Mouse (Mus musculus) testis, postnatal 10 days (tissue): Measurements from ENCODE around the gene Gm20388.

Experiments
- DNase-seq: peaks from one replicate; pipeline ENCODE4 v3.0.0; 2021; ENCODE audit warnings: low spot score

Gene Gm20388

GRCm38 (mm10) chr8:123729786-123730411 is 3819.3 kb downstream of the Gm20388 start:
- no peak for DNase-seq

- no peak for DNase-seq
Measured at GRCm38 (mm10) chr8:123732332-123732731, 3821.7 kb downstream of the Gm20388 start.

GRCm38 (mm10) chr8:123734486-123734885 is 3823.8 kb downstream of the Gm20388 start:
- DNase-seq = peak; percentile 70

GRCm38 (mm10) chr8:123736974-123737373 is 3826.3 kb downstream of the Gm20388 start:
- no peak for DNase-seq

- no peak for DNase-seq
Measured at GRCm38 (mm10) chr8:123740263-123740662, 3829.6 kb downstream of the Gm20388 start.

GRCm38 (mm10) chr8:123741232-123741631 is 3830.6 kb downstream of the Gm20388 start:
- DNase-seq = no peak

GRCm38 (mm10) chr8:123746488-123746887 is 3835.8 kb downstream of the Gm20388 start:
- DNase-seq = no peak

GRCm38 (mm10) chr8:123747772-123748171 is 3837.1 kb downstream of the Gm20388 start:
- DNase-seq = no peak

GRCm38 (mm10) chr8:123750171-123750693 is 3839.6 kb downstream of the Gm20388 start:
- no peak for DNase-seq

- peak; percentile 71 for DNase-seq
Measured at GRCm38 (mm10) chr8:123752773-123753468, 3842.3 kb downstream of the Gm20388 start.

- no peak for DNase-seq
Measured at GRCm38 (mm10) chr8:123753604-123754375, 3843.1 kb downstream of the Gm20388 start.

GRCm38 (mm10) chr8:123754538-123755431 is 3844.1 kb downstream of the Gm20388 start:
- no peak for DNase-seq

- no peak for DNase-seq
Measured at GRCm38 (mm10) chr8:123756901-123757300, 3846.3 kb downstream of the Gm20388 start.

GRCm38 (mm10) chr8:123758935-123759334 is 3848.3 kb downstream of the Gm20388 start:
- no peak for DNase-seq

GRCm38 (mm10) chr8:123759933-123760332 is 3849.3 kb downstream of the Gm20388 start:
- no peak for DNase-seq

GRCm38 (mm10) chr8:123760579-123760978 is 3849.9 kb downstream of the Gm20388 start:
- no peak for DNase-seq

- no peak for DNase-seq
Measured at GRCm38 (mm10) chr8:123761266-123761882, 3850.7 kb downstream of the Gm20388 start.

- DNase-seq = no peak
Measured at GRCm38 (mm10) chr8:123761883-123762270, 3851.2 kb downstream of the Gm20388 start.

- no peak for DNase-seq
Measured at GRCm38 (mm10) chr8:123763355-123763754, 3852.7 kb downstream of the Gm20388 start.

GRCm38 (mm10) chr8:123764671-123765070 is 3854.0 kb downstream of the Gm20388 start:
- peak; percentile 64 for DNase-seq

GRCm38 (mm10) chr8:123766516-123766915 is 3855.9 kb downstream of the Gm20388 start:
- no peak for DNase-seq
